Mouse (Mus musculus) small intestine, adult 2 months (tissue): ENCODE measurements around the gene Mier3.

Experiments
- CTCF ChIP-seq: fragments of 200-500 bp; IDR thresholded peaks from 2 replicates; pipeline ENCODE4 v1.5.1; 2012; ENCODE audit warnings: low read depth, mild to moderate bottlenecking, control low read depth, inconsistent platforms, low read length, moderate library complexity, mixed read lengths; ENCODE audit not compliant: insufficient replicate concordance, insufficient read length; ENCODE audit errors: extremely low read depth
- POLR2A ChIP-seq: fragments of 200-500 bp; IDR thresholded peaks from 2 replicates; pipeline ENCODE4 v1.6.1; 2012; ENCODE audit warnings: low read depth, mild to moderate bottlenecking, control low read depth, inconsistent platforms, low read length, moderate library complexity

DNA sequence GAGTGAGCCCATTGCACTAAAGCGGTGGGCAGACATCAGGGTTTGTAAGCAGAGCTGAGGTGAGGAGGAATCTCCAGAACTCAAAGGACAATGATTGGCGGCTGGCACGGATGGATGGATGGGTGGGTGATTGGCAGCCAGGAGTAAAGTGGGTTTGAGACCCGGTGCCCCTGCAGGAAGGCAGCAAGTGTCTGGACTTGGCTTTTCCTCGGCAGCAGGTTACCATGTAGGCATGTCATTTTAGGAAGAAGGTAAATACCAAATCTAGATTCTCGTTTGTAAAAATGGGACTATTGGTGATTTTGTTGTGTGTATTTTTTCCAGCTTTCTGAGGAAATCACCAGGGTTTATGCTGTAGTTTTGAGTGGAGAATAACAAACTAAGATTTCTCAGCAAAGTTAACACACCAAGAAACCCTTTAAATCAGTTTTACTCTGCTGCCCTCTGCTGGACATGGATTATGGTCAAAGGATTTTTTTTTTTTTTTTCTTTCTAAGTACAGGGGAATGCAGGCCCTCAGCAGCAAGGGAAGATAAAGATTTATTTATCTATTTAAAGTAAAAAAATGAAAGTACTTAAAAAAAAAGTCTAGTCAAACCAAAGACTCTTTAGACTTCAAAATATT lies 61.3 kb downstream of the Mier3 start:
- TF ChIP-seq POLR2A (no peak), CTCF (no peak; the same call in 1 of the 2 replicates)
